Mouse (Mus musculus) liver, adult 2 months (tissue): Measurements from ENCODE around the gene AC161166.1. TPM values are rescaled to one million over a fixed set of nuclear protein-coding genes. Genes with fewer than 3 reads are reported as not detected.

ENCODE experiments used
- DNase-seq: peaks from one replicate; pipeline ENCODE4 v3.0.0-alpha.2; 2011; ENCODE audit warnings: low read depth, low spot score; ENCODE audit errors: extremely low read depth
- H3K27ac ChIP-seq: fragments of 200-500 bp; replicated peaks from 2 replicates; pipeline ENCODE4 v1.5.1; 2012; ENCODE audit warnings: low read depth, mild to moderate bottlenecking, control low read depth, inconsistent platforms, low read length; ENCODE audit not compliant: insufficient read depth
- H3K27me3 ChIP-seq: fragments of 200-500 bp; 2 replicates; pipeline ENCODE4 v1.6.1; 2012; ENCODE audit warnings: mild to moderate bottlenecking, moderate library complexity, low read length, inconsistent platforms; ENCODE audit not compliant: control insufficient read depth, insufficient read depth
- H3K36me3 ChIP-seq: fragments of 200-500 bp; 2 replicates; pipeline ENCODE4 v1.6.1; 2012; ENCODE audit warnings: low read length, inconsistent platforms; ENCODE audit not compliant: control insufficient read depth, insufficient read depth
- H3K4me1 ChIP-seq: fragments of 200-500 bp; 2 replicates; pipeline ENCODE4 v1.6.1; 2011; ENCODE audit warnings: low read length; ENCODE audit not compliant: control insufficient read depth, insufficient read depth
- H3K4me3 ChIP-seq: fragments of 200-500 bp; 2 replicates; pipeline ENCODE4 v1.5.1; 2011; ENCODE audit warnings: low read depth, mild to moderate bottlenecking, control low read depth, low read length, moderate library complexity; ENCODE audit not compliant: insufficient read depth
- H3K79me2 ChIP-seq: fragments of 200-500 bp; 2 replicates; pipeline ENCODE4 v1.6.1; 2012; ENCODE audit warnings: inconsistent platforms, mild to moderate bottlenecking, low read length, moderate library complexity; ENCODE audit not compliant: control insufficient read depth, insufficient read depth
- H3K9ac ChIP-seq: fragments of 200-500 bp; 2 replicates; pipeline ENCODE4 v1.6.1; 2012; ENCODE audit warnings: low read depth, mild to moderate bottlenecking, control low read depth, inconsistent platforms, low read length
- CTCF ChIP-seq: fragments of 200-500 bp; IDR thresholded peaks from 2 replicates; pipeline ENCODE4 v1.5.1; 2011; ENCODE audit warnings: low read depth, low read length, control low read depth
- POLR2A ChIP-seq: fragments of 200-500 bp; IDR thresholded peaks from 2 replicates; pipeline ENCODE4 v1.6.1; 2011; ENCODE audit warnings: low read length, control low read depth; ENCODE audit not compliant: insufficient read depth; ENCODE audit errors: extremely low read depth
- WGBS: fragments of 180-500 bp; shearing (Covaris S2); methylation state at CpG from one replicate; pipeline ENCODE4 v1.1.7; 2018; 5-methylcytosine and 5-hydroxymethylcytosine counted together
- polyA plus RNA-seq: library from polyadenylated mRNA; depleted of rRNA; stranded (reverse); fragments of >200 nt; gene quantifications from 2 replicates; pipeline ENCODE4 v1.2.3, GENCODE M21; 2012
- total RNA-seq: library from RNA; depleted of rRNA; stranded (reverse); fragments of >200 nt; gene quantifications from 2 replicates; pipeline ENCODE4 v1.2.3, GENCODE M21; 2014

Gene AC161166.1
- total and polyA plus RNA-seq, 2 experiments, result not detected

DNA sequence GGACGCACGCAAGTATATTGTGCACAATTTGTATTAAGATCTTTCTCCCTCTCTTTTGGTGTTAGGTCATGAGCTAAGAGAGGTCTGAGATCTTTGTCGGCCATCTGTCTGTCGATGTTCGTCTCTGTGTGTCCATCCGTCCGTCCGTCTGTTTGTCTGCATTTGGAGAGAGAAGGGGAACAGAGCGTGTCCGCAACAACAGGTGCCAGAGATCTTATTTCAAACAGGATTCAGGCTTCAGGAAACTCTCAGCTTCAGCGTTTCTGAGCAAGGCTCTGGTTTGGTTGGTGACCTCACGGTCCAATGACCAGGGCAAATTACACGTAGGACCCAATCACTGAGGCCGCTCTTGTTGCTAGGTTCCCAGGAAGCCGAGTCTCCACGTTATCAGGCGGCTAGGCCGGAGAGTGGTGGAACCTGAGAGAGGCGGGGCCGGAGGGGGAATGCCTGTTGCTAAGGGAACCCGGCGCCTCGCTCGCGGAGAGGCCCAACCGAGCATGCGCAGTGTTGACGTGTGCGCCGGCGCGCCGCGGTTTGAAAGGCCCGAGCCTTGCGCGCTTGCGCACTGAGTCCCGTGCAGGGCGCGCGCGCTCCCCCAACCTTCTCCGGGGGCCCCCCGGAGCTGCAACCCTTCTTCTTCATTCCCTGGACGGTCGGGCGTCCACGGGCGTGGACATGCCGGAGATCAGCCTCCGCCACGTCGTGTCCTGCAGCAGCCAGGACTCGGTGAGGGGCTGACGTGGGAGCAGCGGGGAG is 34.6 kb upstream of the AC161166.1 start:
- Histone ChIP-seq H3K27me3 (no peaks in the 10 kb centered on the region), H3K27ac (peak overlapping the region; percentile 47), H3K36me3 (no peaks in the 10 kb centered on the region), H3K4me3 (peak overlapping the region; percentile 93), H3K79me2 (peaks cover 8% of the 10 kb centered on the region; the same call in 1 of the 2 replicates), H3K4me1 (peaks cover 18% of the 10 kb centered on the region), H3K9ac (peak overlapping the region; percentile 92)
- peak; percentile 98 for DNase-seq
- 1% methylated on average over 57 of the region's 57 CpGs for WGBS
- TF ChIP-seq POLR2A (0 out of 2 replicates have a peak, but pooled peaks have one; percentile 13), CTCF (no peak)

DNA sequence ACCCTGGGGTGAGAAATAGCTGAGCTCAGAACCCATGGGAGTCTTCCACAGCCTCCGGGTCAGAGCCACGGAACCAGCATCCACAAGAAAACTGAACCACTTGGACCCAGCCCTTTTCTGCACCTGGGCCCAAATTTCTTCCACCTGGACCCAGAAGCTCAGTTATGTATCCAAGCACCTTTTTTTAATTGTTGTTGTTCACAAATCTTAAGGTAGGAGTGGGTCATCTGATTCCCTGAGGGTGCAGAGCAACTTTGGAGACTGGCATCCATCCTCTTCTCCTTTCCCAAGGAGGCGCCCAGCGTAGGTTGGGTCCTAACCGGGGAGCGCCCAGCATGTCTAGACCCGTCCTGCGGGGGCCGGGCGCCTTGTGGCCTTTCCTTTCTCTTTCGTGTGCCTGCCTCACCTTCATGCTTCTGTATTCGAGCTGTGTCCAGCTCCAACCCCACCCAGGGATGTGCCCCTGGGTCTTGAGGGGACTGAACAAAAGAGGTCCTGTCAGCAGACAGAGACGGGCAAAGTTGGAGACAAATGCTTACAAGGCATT is 33.9 kb upstream of the AC161166.1 start, which contains the start of the genes Pinlyp and Xrcc1:
Gene Pinlyp, minus strand, starts transcription at position 51 of the 547 bp plus-strand sequence.
Gene Xrcc1, plus strand, starts transcription at position 222 of the 547 bp plus-strand sequence.
- peak within 1 kb of the TSS; percentile 93 for H3K4me3 ChIP-seq
- H3K27ac ChIP-seq, result peak within 1 kb of the TSS; percentile 47
- peaks cover 8% of the 10 kb centered on the region; the same call in 1 of the 2 replicates for H3K79me2 ChIP-seq
- no peak for TF ChIP-seq POLR2A
- no peak for TF ChIP-seq CTCF
- DNase-seq, result no peak
- H3K36me3 ChIP-seq, result no peaks in the 10 kb centered on the region
- H3K9ac ChIP-seq, result peak within 1 kb of the TSS; percentile 92
- peaks cover 11% of the 10 kb centered on the region for H3K4me1 ChIP-seq
- 45% methylated on average over 13 of the region's 13 CpGs for WGBS
- no peaks in the 10 kb centered on the region for H3K27me3 ChIP-seq

DNA sequence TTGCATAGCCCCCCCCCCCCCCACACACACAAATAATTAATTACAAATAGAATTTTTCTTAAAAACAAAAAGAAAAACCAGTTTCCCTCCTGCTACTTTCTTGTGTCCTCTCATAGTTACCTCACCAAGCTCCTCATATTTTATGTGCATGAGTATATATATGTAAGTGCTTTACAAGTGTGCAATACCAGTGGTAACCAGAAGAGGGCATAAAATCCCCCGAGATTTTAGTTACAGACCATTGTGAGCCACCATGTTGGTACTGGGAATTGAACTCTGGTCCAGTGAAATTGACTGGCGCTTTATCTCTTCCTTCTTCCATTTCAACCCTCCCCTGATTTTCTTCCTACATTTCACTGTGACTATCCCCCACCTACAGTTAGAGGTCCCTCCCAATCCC is 32.3 kb upstream of the AC161166.1 start:
- WGBS, result 91% methylated on average over 2 of the region's 2 CpGs
- Histone ChIP-seq H3K79me2 (peaks cover 8% of the 10 kb centered on the region; the same call in 1 of the 2 replicates), H3K27ac (no peak overlapping the region), H3K27me3 (no peaks in the 10 kb centered on the region), H3K9ac (no peak overlapping the region), H3K4me1 (peaks cover 10% of the 10 kb centered on the region), H3K36me3 (no peaks in the 10 kb centered on the region), H3K4me3 (no peak overlapping the region)
- TF ChIP-seq CTCF (0 out of 2 replicates have a peak, but pooled peaks have one; percentile 20), POLR2A (no peak)
- DNase-seq, result no peak

DNA sequence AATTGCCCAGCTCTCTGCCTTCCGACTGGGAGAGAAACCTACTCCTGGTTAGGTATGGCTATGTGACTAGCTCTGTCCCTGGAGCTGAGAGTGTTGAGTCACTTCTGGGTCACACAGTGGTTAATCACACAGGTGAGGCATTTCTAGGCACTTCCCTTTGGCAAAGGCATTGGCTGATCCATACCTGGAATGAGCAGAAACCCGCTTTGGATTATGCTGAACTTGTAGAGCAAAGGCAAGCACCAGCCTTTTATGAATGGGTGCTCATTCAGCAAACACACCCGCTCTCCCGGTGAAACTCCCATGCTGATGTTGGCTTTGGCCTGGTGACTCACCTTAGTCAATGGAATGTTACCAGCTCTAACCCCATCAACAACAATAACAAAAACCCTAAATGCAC is 27.4 kb upstream of the AC161166.1 start:
- TF ChIP-seq POLR2A (no peak), CTCF (no peak)
- H3K4me3 ChIP-seq, result no peak overlapping the region
- H3K4me1 ChIP-seq, result peaks cover 5% of the 10 kb centered on the region
- H3K9ac ChIP-seq, result no peak overlapping the region
- H3K27me3 ChIP-seq, result no peaks in the 10 kb centered on the region
- WGBS, result 86% methylated on average over 4 of the region's 4 CpGs
- DNase-seq, result no peak
- H3K79me2 ChIP-seq, result no peaks in the 10 kb centered on the region
- H3K27ac ChIP-seq, result no peak overlapping the region
- H3K36me3 ChIP-seq, result no peaks in the 10 kb centered on the region

DNA sequence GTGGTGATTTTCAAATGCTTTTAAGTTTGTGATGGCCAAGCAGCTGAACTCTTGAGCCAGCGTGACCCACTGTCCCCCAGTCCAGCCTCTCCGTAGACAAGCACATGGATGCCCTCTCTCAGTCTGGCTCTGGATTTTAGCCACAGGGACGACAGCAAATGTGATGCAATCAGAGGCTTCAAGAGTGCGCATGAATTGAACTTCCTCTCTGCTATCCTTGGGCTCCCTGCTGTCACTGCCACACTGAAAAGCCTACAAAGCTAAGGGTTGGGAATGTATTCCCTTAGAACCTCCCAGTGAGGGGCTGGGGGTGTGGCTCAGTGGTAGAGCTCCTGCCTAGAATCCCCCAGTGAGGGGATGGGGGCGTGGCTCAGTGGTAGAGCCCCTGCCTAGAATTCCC is 26.4 kb upstream of the AC161166.1 start:
- Histone ChIP-seq H3K27me3 (no peaks in the 10 kb centered on the region), H3K27ac (no peak overlapping the region), H3K9ac (no peak overlapping the region), H3K4me1 (peaks cover 5% of the 10 kb centered on the region), H3K36me3 (no peaks in the 10 kb centered on the region), H3K79me2 (no peaks in the 10 kb centered on the region; the same call in 1 of the 2 replicates), H3K4me3 (no peak overlapping the region)
- no peak for TF ChIP-seq CTCF
- TF ChIP-seq POLR2A, result no peak
- 33% methylated on average over 5 of the region's 5 CpGs for WGBS
- peak; percentile 82 for DNase-seq

DNA sequence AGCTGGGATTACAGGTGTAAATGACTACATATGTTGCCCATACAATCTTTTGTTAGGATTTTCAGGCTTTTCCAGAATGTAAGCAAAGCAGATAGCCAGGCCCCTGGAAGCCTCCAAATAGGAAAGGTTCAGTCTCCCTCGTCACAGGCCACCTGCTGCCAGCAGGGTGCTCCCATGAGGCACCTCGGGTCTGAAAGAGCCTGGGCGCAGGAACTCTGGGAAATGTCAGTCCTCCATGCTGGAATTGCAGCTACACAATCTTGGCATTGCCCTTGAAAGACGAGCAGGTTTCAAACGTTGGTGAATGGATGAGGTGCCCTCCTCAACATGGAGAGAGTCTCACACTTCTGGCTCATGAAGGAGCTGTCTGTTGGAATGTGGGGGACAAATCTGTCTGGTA is 25.9 kb upstream of the AC161166.1 start:
- Histone ChIP-seq H3K27ac (no peak overlapping the region), H3K27me3 (no peaks in the 10 kb centered on the region), H3K36me3 (no peaks in the 10 kb centered on the region; the same call in 1 of the 2 replicates), H3K4me3 (no peak overlapping the region), H3K4me1 (peaks cover 5% of the 10 kb centered on the region), H3K9ac (no peak overlapping the region), H3K79me2 (no peaks in the 10 kb centered on the region; the same call in 1 of the 2 replicates)
- DNase-seq, result peak; percentile 49
- peak; percentile 44 for TF ChIP-seq CTCF
- TF ChIP-seq POLR2A, result no peak
- WGBS, result 9% methylated on average over 5 of the region's 5 CpGs
